Mouse (Mus musculus) lung, adult 2 months (tissue): ENCODE data around the gene Rbm5.

Experiments
- CTCF ChIP-seq: fragments of 200-500 bp; IDR thresholded peaks from 2 replicates; pipeline ENCODE4 v1.5.1; 2011; ENCODE audit warnings: mild to moderate bottlenecking, low read length, control low read depth; ENCODE audit not compliant: insufficient read depth
- POLR2A ChIP-seq: fragments of 200-500 bp; IDR thresholded peaks from 2 replicates; pipeline ENCODE4 v1.6.1; 2011; ENCODE audit warnings: low read depth, mild to moderate bottlenecking, control low read depth, low read length, borderline replicate concordance; ENCODE audit errors: extremely low read depth

- TF ChIP-seq POLR2A (no peak), CTCF (no peak)
Observed at GRCm38 (mm10) chr9:107776809-107777208, 6.0 kb upstream of the Rbm5 start.
